Mouse (Mus musculus) G1E (cell line): ENCODE measurements around the gene Tspan33.

Source experiments
- CTCF ChIP-seq: IDR thresholded peaks from 2 replicates; pipeline ENCODE4 v1.5.1; 2012; ENCODE audit warnings: low read depth, low read length, inconsistent platforms, mixed read lengths
- GATA2 ChIP-seq: IDR thresholded peaks from 2 replicates; pipeline ENCODE4 v1.6.1; 2012; ENCODE audit warnings: low read depth, low read length, inconsistent platforms, borderline replicate concordance
- POLR2AphosphoS5 ChIP-seq: IDR thresholded peaks from 2 replicates; pipeline ENCODE4 v1.6.1; 2012; ENCODE audit warnings: low read depth, low read length, inconsistent platforms; ENCODE audit not compliant: insufficient replicate concordance
- TAL1 ChIP-seq: conservative IDR thresholded peaks from 2 replicates; pipeline ENCODE4 v1.6.1; 2012; ENCODE audit warnings: low read depth, low read length, inconsistent platforms, mixed read lengths

DNA sequence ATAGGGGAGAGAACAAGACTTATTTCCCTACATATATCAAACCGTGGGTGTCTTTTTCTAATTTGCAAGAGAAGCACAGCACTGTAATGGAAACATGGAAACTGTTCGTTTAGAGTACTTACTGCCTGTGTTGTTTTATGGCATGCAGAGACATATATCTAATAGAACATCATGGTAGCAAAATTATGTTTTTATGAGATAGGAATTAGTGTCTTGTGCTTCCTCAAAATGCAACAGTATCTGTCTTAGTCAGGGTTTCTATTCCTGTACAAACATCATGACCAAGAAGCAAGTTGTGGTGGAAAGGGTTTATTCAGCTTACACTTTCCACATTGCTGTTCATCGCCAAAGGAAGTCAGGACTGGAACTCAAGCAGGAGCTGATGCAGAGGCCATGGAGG is 8.1 kb downstream of the Tspan33 start:
- TF ChIP-seq CTCF (no peak), GATA2 (no peak), TAL1 (peak; percentile 85), POLR2AphosphoS5 (no peak)
